Mouse (Mus musculus) ES-Bruce4 (cell line): ENCODE data around the gene Bbs1. TPM values are rescaled to one million over a fixed set of nuclear protein-coding genes. Genes with fewer than 3 reads are reported as not detected.

Experiments used
- H3K27ac ChIP-seq: 2 replicates; pipeline ENCODE4 v1.5.1; 2012; ENCODE audit warnings: low read length, inconsistent platforms; ENCODE audit not compliant: insufficient read depth
- H3K27me3 ChIP-seq: 2 replicates; pipeline ENCODE4 v1.6.1; 2012; ENCODE audit warnings: mild to moderate bottlenecking, low read length, inconsistent platforms; ENCODE audit not compliant: control insufficient read depth, poor library complexity, insufficient read depth, severe bottlenecking
- H3K36me3 ChIP-seq: 2 replicates; pipeline ENCODE4 v1.6.1; 2012; ENCODE audit warnings: inconsistent platforms, mild to moderate bottlenecking, low read length, moderate library complexity; ENCODE audit not compliant: control insufficient read depth, poor library complexity, insufficient read depth, severe bottlenecking
- H3K4me1 ChIP-seq: one replicate; pipeline ENCODE4 v1.8.1; 2011; ENCODE audit warnings: low read length; ENCODE audit not compliant: control insufficient read depth, insufficient read depth
- H3K4me3 ChIP-seq: 2 replicates; pipeline ENCODE4 v1.5.1; 2011; ENCODE audit warnings: low read depth, mild to moderate bottlenecking, low read length
- H3K9ac ChIP-seq: 2 replicates; pipeline ENCODE4 v1.6.1; 2012; ENCODE audit warnings: low read depth, mild to moderate bottlenecking, inconsistent platforms; ENCODE audit not compliant: poor library complexity, severe bottlenecking
- H3K9me3 ChIP-seq: replicated peaks from 2 replicates; pipeline ENCODE4 v1.6.1; 2012; ENCODE audit warnings: mild to moderate bottlenecking, low read length, inconsistent platforms; ENCODE audit not compliant: control insufficient read depth, poor library complexity, insufficient read depth, severe bottlenecking
- CTCF ChIP-seq: IDR thresholded peaks from one replicate; pipeline ENCODE4 v1.8.1; 2011; ENCODE audit warnings: low read depth, low read length
- EP300 ChIP-seq: IDR thresholded peaks from 2 replicates; pipeline ENCODE4 v1.6.1; 2011; ENCODE audit warnings: low read depth, low read length; ENCODE audit not compliant: insufficient read depth
- POLR2A ChIP-seq: IDR thresholded peaks from one replicate; pipeline ENCODE4 v1.8.1; 2011; ENCODE audit warnings: low read length; ENCODE audit not compliant: insufficient read depth
- polyA plus RNA-seq: library from polyadenylated mRNA; stranded (reverse); fragments of >200 nt; gene quantifications from 2 replicates; pipeline ENCODE4 v1.2.4, GENCODE M21; 2011; ENCODE audit warnings: low read depth; ENCODE audit not compliant: missing spikeins, insufficient read depth, insufficient read length

Gene Bbs1
- polyA plus RNA-seq, 1 experiment = 5.3 TPM

- no peaks in the 10 kb centered on the region for H3K27me3 ChIP-seq
- TF ChIP-seq POLR2A = no peak
- TF ChIP-seq CTCF = no peak
- TF ChIP-seq EP300 = no peak
These were observed 31.2 kb upstream of the Bbs1 start for GRCm38 (mm10) chr19:4937444-4938310.

DNA sequence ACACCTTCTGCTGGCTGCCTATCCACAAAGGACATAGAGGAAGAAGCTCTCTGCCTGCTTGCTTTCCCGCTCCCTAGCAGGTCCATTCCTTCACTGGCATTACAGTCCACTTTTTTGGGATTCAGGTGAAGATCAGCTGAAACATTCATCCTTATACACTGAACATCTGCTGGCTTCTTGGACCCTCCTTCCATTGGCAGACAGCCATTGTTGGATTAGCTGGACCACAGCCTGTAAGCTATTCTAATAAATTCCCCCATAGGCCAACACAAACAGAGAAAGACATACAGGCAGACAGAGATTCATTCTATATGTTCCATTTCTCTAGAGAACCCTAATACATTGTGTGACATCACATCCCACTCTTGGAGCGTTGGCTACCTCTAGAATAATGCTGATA is 30.5 kb upstream of the Bbs1 start:
- no peak for TF ChIP-seq POLR2A
- no peaks in the 10 kb centered on the region for H3K9me3 ChIP-seq
- no peak overlapping the region for H3K27ac ChIP-seq
- H3K4me1 ChIP-seq = no peaks in the 10 kb centered on the region
- no peaks in the 10 kb centered on the region for H3K27me3 ChIP-seq
- no peaks in the 10 kb centered on the region for H3K36me3 ChIP-seq
- H3K4me3 ChIP-seq = no peak overlapping the region
- no peak overlapping the region for H3K9ac ChIP-seq

More at GRCm38 (mm10) chr19:4937444-4938310, 31.2 kb upstream of the Bbs1 start:
- H3K36me3 ChIP-seq = no peaks in the 10 kb centered on the region
- H3K4me3 ChIP-seq = no peak overlapping the region
- H3K27ac ChIP-seq = no peak overlapping the region
- H3K9ac ChIP-seq = no peak overlapping the region
- no peaks in the 10 kb centered on the region for H3K9me3 ChIP-seq
- H3K4me1 ChIP-seq = no peaks in the 10 kb centered on the region

GRCm38 (mm10) chr19:4928781-4929180 is 22.4 kb upstream of the Bbs1 start:
- no peak for TF ChIP-seq CTCF
- TF ChIP-seq EP300 = no peak
- no peak for TF ChIP-seq POLR2A
- H3K9ac ChIP-seq = peak overlapping the region; percentile 39
- H3K27me3 ChIP-seq = no peaks in the 10 kb centered on the region
- no peaks in the 10 kb centered on the region for H3K9me3 ChIP-seq
- H3K4me3 ChIP-seq = no peak overlapping the region
- H3K4me1 ChIP-seq = no peaks in the 10 kb centered on the region
- peaks cover 5% of the 10 kb centered on the region for H3K36me3 ChIP-seq
- H3K27ac ChIP-seq = no peak overlapping the region

DNA sequence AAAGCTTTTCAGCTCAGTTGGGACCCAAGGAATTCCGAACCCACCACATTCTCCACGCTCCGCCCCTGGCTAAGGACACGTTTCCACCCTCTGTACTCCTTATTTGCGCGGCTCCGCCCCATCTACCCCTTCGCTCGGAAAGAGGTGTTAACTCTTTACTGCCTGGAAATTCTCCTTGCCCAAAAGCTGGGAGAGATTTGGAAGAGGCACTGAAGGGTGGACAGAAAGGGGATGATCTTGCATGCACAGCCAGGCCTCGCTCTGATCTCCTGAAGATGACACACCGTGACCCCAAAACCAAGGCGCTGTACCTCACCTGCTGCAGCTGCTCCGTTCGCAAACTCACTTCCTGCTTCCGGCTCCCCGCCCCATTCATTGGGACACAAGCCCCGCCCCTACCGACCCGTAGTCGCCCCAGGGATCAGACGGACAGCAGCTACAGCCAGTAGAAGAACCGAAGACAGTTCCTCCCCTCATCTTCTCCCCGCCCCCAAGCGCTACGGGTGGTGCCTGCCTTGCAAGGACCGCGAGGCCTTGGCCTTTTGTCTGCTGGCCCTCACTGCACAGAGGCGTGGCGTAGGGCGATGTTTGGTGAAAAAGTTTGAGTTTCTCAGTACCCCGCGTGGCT is 21.6 kb upstream of the Bbs1 start, which contains the start of gene Dpp3:
Dpp3 (minus strand) TSS at position 384 of the 628 bp plus-strand sequence.
- H3K27ac ChIP-seq = 0 out of 2 replicates have a peak within 1 kb of the TSS, but pooled peaks have one; percentile 5
- peak within 1 kb of the TSS; percentile 97 for H3K4me3 ChIP-seq
- H3K36me3 ChIP-seq = peaks cover 10% of the 10 kb centered on the region
- TF ChIP-seq POLR2A (peak; percentile 44), CTCF (no peak), EP300 (0 out of 2 replicates have a peak, but pooled peaks have one; percentile 10)
- peak within 1 kb of the TSS; percentile 62 for H3K9ac ChIP-seq
- H3K9me3 ChIP-seq = no peaks in the 10 kb centered on the region
- no peaks in the 10 kb centered on the region for H3K27me3 ChIP-seq
- no peaks in the 10 kb centered on the region for H3K4me1 ChIP-seq

GRCm38 (mm10) chr19:4925121-4925860 is 18.9 kb upstream of the Bbs1 start:
- H3K4me3 ChIP-seq = no peak overlapping the region
- no peak overlapping the region for H3K27ac ChIP-seq
- peaks cover 30% of the 10 kb centered on the region for H3K36me3 ChIP-seq
- H3K9me3 ChIP-seq = no peaks in the 10 kb centered on the region
- H3K27me3 ChIP-seq = no peaks in the 10 kb centered on the region
- no peak overlapping the region for H3K9ac ChIP-seq
- H3K4me1 ChIP-seq = no peaks in the 10 kb centered on the region
- no peak for TF ChIP-seq EP300
- TF ChIP-seq POLR2A = no peak
- no peak for TF ChIP-seq CTCF
